Mouse (Mus musculus): ENCODE measurements at regions not wholly inside any gene's neighbourhood (a gene's known extent, or its start where the extent isn't known, plus 50 kb on each side); places are given as distances from the start of the nearest gene placed in this dataset.

DNA sequence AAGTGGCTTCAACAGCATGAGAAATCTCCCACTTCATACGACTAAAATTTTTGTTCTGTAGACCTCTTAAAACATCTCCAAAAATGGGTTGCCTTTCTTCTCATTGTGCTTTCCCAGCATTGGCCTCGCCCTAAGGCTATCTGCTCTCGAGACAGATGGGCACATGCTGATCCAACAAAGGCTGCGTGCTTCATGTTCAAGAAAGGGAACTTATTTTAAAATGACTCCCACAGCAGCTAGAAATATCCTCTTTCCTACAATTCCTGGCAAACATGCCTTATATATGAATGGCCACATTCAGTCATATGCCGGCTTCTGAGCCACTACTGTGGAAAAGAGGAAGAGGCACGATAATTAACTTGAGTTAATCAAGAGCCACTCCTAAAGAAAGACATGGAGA is 356.7 kb upstream of the Pkn2 start:
- no peak for TF ChIP-seq CTCF (IDR thresholded peaks at IDR 0.05; ENCODE audit: low read depth)
- no peak for TF ChIP-seq EP300 (optimal IDR thresholded peaks at IDR 0.05)
